Mouse (Mus musculus) cerebellum, adult 18-20 months (tissue): ENCODE measurements at regions not wholly inside any gene's neighbourhood (a gene's known extent, or its start where the extent isn't known, plus 50 kb on each side); places are given as distances from the start of the nearest gene placed in this dataset.

Source experiments
- DNase-seq, 2 experiments: peaks; one replicate each; pipeline ENCODE4 v3.0.0; 2021

- no peak for DNase-seq
Observed at GRCm38 (mm10) chr2:162718466-162718865, 57.5 kb upstream of the Ptprt start.

GRCm38 (mm10) chr2:162714976-162715375 is 54.0 kb upstream of the Ptprt start:
- no peak for DNase-seq

- DNase-seq, result no peak
Observed at GRCm38 (mm10) chr2:162712972-162713371, 52.0 kb upstream of the Ptprt start.

- no peak for DNase-seq
Observed at GRCm38 (mm10) chr2:162712394-162712793, 51.4 kb upstream of the Ptprt start.
